Mouse (Mus musculus) hindbrain, embryonic 15.5 days (tissue): ENCODE results near the gene Lcn5. TPM values are rescaled to one million over a fixed set of nuclear protein-coding genes. Genes with fewer than 3 reads are reported as not detected.

ENCODE experiments used
- ATAC-seq: fragments of 200-750 bp; cut with Nextera tagmentation; 2 replicates; pipeline ENCODE4 v1.8.0; 2017; ENCODE audit warnings: low read depth, moderate number of reproducible peaks, moderate TSS enrichment; ENCODE audit not compliant: low FRiP score
- H3K27ac ChIP-seq: fragments of 300-500 bp; sonication (generic); replicated peaks from 2 replicates; pipeline ENCODE4 v1.5.1; 2015; ENCODE audit warnings: mild to moderate bottlenecking, inconsistent platforms
- H3K27me3 ChIP-seq: fragments of 300-500 bp; sonication (generic); 2 replicates; pipeline ENCODE4 v1.6.1; 2015; ENCODE audit warnings: control low read depth, inconsistent platforms
- H3K36me3 ChIP-seq: fragments of 300-500 bp; sonication (generic); 2 replicates; pipeline ENCODE4 v1.6.1; 2015; ENCODE audit warnings: control low read depth, inconsistent platforms
- H3K4me1 ChIP-seq: fragments of 300-500 bp; sonication (generic); replicated peaks from 2 replicates; pipeline ENCODE4 v1.6.1; 2015; ENCODE audit warnings: control low read depth, inconsistent platforms
- H3K4me2 ChIP-seq: fragments of 300-500 bp; sonication (generic); 2 replicates; pipeline ENCODE4 v1.6.1; 2015; ENCODE audit warnings: moderate library complexity, mild to moderate bottlenecking, inconsistent platforms
- H3K4me3 ChIP-seq: fragments of 300-500 bp; sonication (generic); 2 replicates; pipeline ENCODE4 v1.5.1; 2015; ENCODE audit warnings: mild to moderate bottlenecking, inconsistent platforms
- H3K9ac ChIP-seq: fragments of 300-500 bp; sonication (generic); 2 replicates; pipeline ENCODE4 v1.6.1; 2015; ENCODE audit warnings: inconsistent platforms
- H3K9me3 ChIP-seq: fragments of 300-500 bp; sonication (generic); 2 replicates; pipeline ENCODE4 v1.6.1; 2016; ENCODE audit warnings: control low read depth, inconsistent platforms
- WGBS: fragments of 180-500 bp; shearing (Covaris S2); methylation state at CpG from one replicate; pipeline ENCODE4 v1.1.7; 2015; 5-methylcytosine and 5-hydroxymethylcytosine counted together
- polyA plus RNA-seq: library from polyadenylated mRNA; unstranded; fragments of >200 nt; fragmentation: Nextera tagmentation; extraction: Ambion mirVana; gene quantifications from 2 replicates; pipeline ENCODE4 v1.2.1, GENCODE M21; 2015

The Lcn5 gene
- not detected in 2 replicates for polyA plus RNA-seq

- Histone ChIP-seq H3K9ac (no peak within 1 kb of the TSS), H3K4me3 (no peak within 1 kb of the TSS), H3K9me3 (no peaks in the 10 kb centered on the region), H3K36me3 (no peaks in the 10 kb centered on the region), H3K27ac (no peak within 1 kb of the TSS), H3K27me3 (no peaks in the 10 kb centered on the region), H3K4me1 (no peaks in the 10 kb centered on the region), H3K4me2 (no peak within 1 kb of the TSS)
- ATAC-seq = no peak
Observed at GRCm38 (mm10) chr2:25657652-25658051, at the start of gene Lcn5. TSS of gene Lcn5 (plus strand) at chr2:25657952.

- Histone ChIP-seq H3K27ac (peak overlapping the region; percentile 84), H3K27me3 (no peaks in the 10 kb centered on the region), H3K9me3 (no peaks in the 10 kb centered on the region), H3K9ac (peak overlapping the region; percentile 39), H3K4me3 (peak overlapping the region; percentile 66), H3K36me3 (no peaks in the 10 kb centered on the region), H3K4me2 (peak overlapping the region; percentile 62), H3K4me1 (peaks cover 27% of the 10 kb centered on the region)
- ATAC-seq = peak; percentile 25
- 72% methylated on average over 10 of the region's 10 CpGs for WGBS
Observed at GRCm38 (mm10) chr2:25608671-25609070, 49.1 kb upstream of the Lcn5 start.

GRCm38 (mm10) chr2:25616398-25616797 is 41.4 kb upstream of the Lcn5 start:
- Histone ChIP-seq H3K4me1 (peaks cover 14% of the 10 kb centered on the region), H3K27ac (no peak overlapping the region), H3K4me2 (peak overlapping the region; percentile 17; the same call in 1 of the 2 replicates), H3K4me3 (no peak overlapping the region), H3K36me3 (no peaks in the 10 kb centered on the region), H3K9ac (no peak overlapping the region), H3K9me3 (no peaks in the 10 kb centered on the region), H3K27me3 (peaks cover 40% of the 10 kb centered on the region)
- 18% methylated on average over 22 of the region's 22 CpGs for WGBS
- ATAC-seq = no peak

- no peak within 1 kb of the TSS for H3K27ac ChIP-seq
- no peak for ATAC-seq
- peaks cover 18% of the 10 kb centered on the region for H3K4me1 ChIP-seq
- no peaks in the 10 kb centered on the region for H3K36me3 ChIP-seq
- H3K27me3 ChIP-seq = peaks cover 40% of the 10 kb centered on the region
- H3K9me3 ChIP-seq = no peaks in the 10 kb centered on the region
- 87% methylated on average over 3 of the region's 3 CpGs for WGBS
- peak within 1 kb of the TSS; percentile 17; the same call in 1 of the 2 replicates for H3K4me2 ChIP-seq
- H3K4me3 ChIP-seq = no peak within 1 kb of the TSS
- no peak within 1 kb of the TSS for H3K9ac ChIP-seq
Observed at GRCm38 (mm10) chr2:25617578-25617977, 40.2 kb upstream of the Lcn5 start, which contains the start of gene Ccdc183. TSS of gene Ccdc183 (minus strand) at chr2:25617678.

GRCm38 (mm10) chr2:25620386-25620785 is 37.4 kb upstream of the Lcn5 start:
- no peak for ATAC-seq
- no peak overlapping the region for H3K27ac ChIP-seq
- WGBS = 85% methylated on average over 6 of the region's 6 CpGs
- H3K9ac ChIP-seq = no peak overlapping the region
- no peak overlapping the region for H3K4me3 ChIP-seq
- peaks cover 18% of the 10 kb centered on the region for H3K4me1 ChIP-seq
- no peaks in the 10 kb centered on the region for H3K9me3 ChIP-seq
- H3K36me3 ChIP-seq = no peaks in the 10 kb centered on the region
- H3K4me2 ChIP-seq = no peak overlapping the region
- peaks cover 29% of the 10 kb centered on the region for H3K27me3 ChIP-seq

- ATAC-seq = no peak
- H3K27ac ChIP-seq = no peak overlapping the region
Observed at GRCm38 (mm10) chr2:25620852-25621228, 36.9 kb upstream of the Lcn5 start.

GRCm38 (mm10) chr2:25621229-25622200 is 36.2 kb upstream of the Lcn5 start, which contains the start of gene Tmem141:
TSS of gene Tmem141 (minus strand) at chr2:25622005.
- H3K4me2 ChIP-seq = peak within 1 kb of the TSS; percentile 78
- H3K4me1 ChIP-seq = peaks cover 12% of the 10 kb centered on the region
- H3K36me3 ChIP-seq = no peaks in the 10 kb centered on the region
- H3K4me3 ChIP-seq = peak within 1 kb of the TSS; percentile 60
- H3K9ac ChIP-seq = peak within 1 kb of the TSS; percentile 63
- H3K27ac ChIP-seq = peak within 1 kb of the TSS; percentile 79
- peaks cover 17% of the 10 kb centered on the region for H3K27me3 ChIP-seq
- peak; percentile 96 for ATAC-seq
- WGBS = 5% methylated on average over 34 of the region's 34 CpGs
- no peaks in the 10 kb centered on the region for H3K9me3 ChIP-seq

More at GRCm38 (mm10) chr2:25620852-25621228, 36.9 kb upstream of the Lcn5 start:
- H3K4me2 ChIP-seq = peak overlapping the region; percentile 78
- H3K9me3 ChIP-seq = no peaks in the 10 kb centered on the region
- H3K4me1 ChIP-seq = peaks cover 18% of the 10 kb centered on the region
- H3K27me3 ChIP-seq = peaks cover 24% of the 10 kb centered on the region
- 0 out of 2 replicates have a peak overlapping the region, but pooled peaks have one; percentile 60 for H3K4me3 ChIP-seq
- H3K36me3 ChIP-seq = no peaks in the 10 kb centered on the region
- H3K9ac ChIP-seq = peak overlapping the region; percentile 63; the same call in 1 of the 2 replicates
- 90% methylated on average over 4 of the region's 4 CpGs for WGBS

GRCm38 (mm10) chr2:25625986-25626385 is 31.8 kb upstream of the Lcn5 start:
- H3K4me1 ChIP-seq = peaks cover 8% of the 10 kb centered on the region
- H3K9me3 ChIP-seq = no peaks in the 10 kb centered on the region
- H3K36me3 ChIP-seq = no peaks in the 10 kb centered on the region
- H3K4me2 ChIP-seq = no peak overlapping the region
- WGBS = 49% methylated on average over 5 of the region's 5 CpGs
- H3K4me3 ChIP-seq = no peak overlapping the region
- H3K27ac ChIP-seq = no peak overlapping the region
- no peaks in the 10 kb centered on the region for H3K27me3 ChIP-seq
- no peak for ATAC-seq
- H3K9ac ChIP-seq = no peak overlapping the region

- no peaks in the 10 kb centered on the region for H3K36me3 ChIP-seq
- no peaks in the 10 kb centered on the region for H3K9me3 ChIP-seq
- no peaks in the 10 kb centered on the region for H3K27me3 ChIP-seq
- no peak within 1 kb of the TSS for H3K4me3 ChIP-seq
- no peak within 1 kb of the TSS for H3K4me2 ChIP-seq
- H3K27ac ChIP-seq = no peak within 1 kb of the TSS
- no peak for ATAC-seq
- WGBS = 92% methylated on average over 6 of the region's 6 CpGs
- no peak within 1 kb of the TSS for H3K9ac ChIP-seq
- H3K4me1 ChIP-seq = no peaks in the 10 kb centered on the region
Observed at GRCm38 (mm10) chr2:25627811-25628210, 29.9 kb upstream of the Lcn5 start, which contains the start of gene Fcna. TSS of gene Fcna (minus strand) at chr2:25628030.

GRCm38 (mm10) chr2:25628738-25629137 is 29.0 kb upstream of the Lcn5 start:
- no peak overlapping the region for H3K9ac ChIP-seq
- no peak overlapping the region for H3K27ac ChIP-seq
- no peaks in the 10 kb centered on the region for H3K27me3 ChIP-seq
- no peaks in the 10 kb centered on the region for H3K4me1 ChIP-seq
- H3K9me3 ChIP-seq = no peaks in the 10 kb centered on the region
- no peak for ATAC-seq
- no peak overlapping the region for H3K4me2 ChIP-seq
- WGBS = 37% methylated on average over 4 of the region's 4 CpGs
- H3K36me3 ChIP-seq = no peaks in the 10 kb centered on the region
- no peak overlapping the region for H3K4me3 ChIP-seq

GRCm38 (mm10) chr2:25633616-25634015 is 24.1 kb upstream of the Lcn5 start:
- no peak for ATAC-seq
- no peaks in the 10 kb centered on the region for H3K4me1 ChIP-seq
- no peaks in the 10 kb centered on the region for H3K27me3 ChIP-seq
- WGBS = 91% methylated on average over 3 of the region's 3 CpGs
- no peak overlapping the region for H3K27ac ChIP-seq
- H3K9me3 ChIP-seq = no peaks in the 10 kb centered on the region
- H3K4me2 ChIP-seq = no peak overlapping the region
- no peak overlapping the region for H3K9ac ChIP-seq
- no peak overlapping the region for H3K4me3 ChIP-seq
- H3K36me3 ChIP-seq = no peaks in the 10 kb centered on the region

- H3K9ac ChIP-seq = no peak overlapping the region
- H3K27me3 ChIP-seq = no peaks in the 10 kb centered on the region
- no peaks in the 10 kb centered on the region for H3K36me3 ChIP-seq
- WGBS = 61% methylated on average over 1 of the region's 1 CpGs
- H3K27ac ChIP-seq = no peak overlapping the region
- no peak for ATAC-seq
- H3K4me2 ChIP-seq = no peak overlapping the region
- H3K9me3 ChIP-seq = no peaks in the 10 kb centered on the region
- H3K4me1 ChIP-seq = no peaks in the 10 kb centered on the region
- no peak overlapping the region for H3K4me3 ChIP-seq
Observed at GRCm38 (mm10) chr2:25634046-25634445, 23.7 kb upstream of the Lcn5 start.
